Mouse (Mus musculus): ENCODE results near the gene Adam17. TPM values are rescaled to one million over a fixed set of nuclear protein-coding genes. Genes with fewer than 3 reads are reported as not detected.

Gene Adam17
- total RNA-seq, 2 experiments from 2014 or later: 19.3 to 33.8 TPM

- intact Hi-C loops (cut with DNase I): loop anchor here (5.0 kb wide), 1 partner anchor 83 kb away; the partner anchor contains the start of gene Adam17
Observed at GRCm38 (mm10) chr12:21288716-21289395, 84.6 kb downstream of the Adam17 start.

GRCm38 (mm10) chr12:21286712-21287650 is 86.5 kb downstream of the Adam17 start:
- Histone ChIP-seq H3K27ac (peak overlapping the region; percentile 94), H3K4me3 (peak overlapping the region; percentile 94)
- intact Hi-C loops (cut with DNase I): loop anchor here (1.0 to 5.0 kb wide), 2 partner anchors 85 to 176 kb away; partner anchors contain the start of gene Adam17
- TF ChIP-seq CTCF (IDR thresholded peaks at IDR 0.05): no peak
- no peak for DNase-seq

More at GRCm38 (mm10) chr12:21288716-21289395, 84.6 kb downstream of the Adam17 start:
- no peak for TF ChIP-seq CTCF (IDR thresholded peaks at IDR 0.05)
- H3K4me3 ChIP-seq: no peak overlapping the region
- no peak for DNase-seq
- H3K27ac ChIP-seq: no peak overlapping the region

- Histone ChIP-seq H3K4me3 (peak within 1 kb of the TSS; percentile 94), H3K27ac (peak within 1 kb of the TSS; percentile 94)
- intact Hi-C loops (cut with DNase I): loop anchor here (1.0 to 5.0 kb wide), 2 partner anchors 86 to 175 kb away; partner anchors contain the start of gene Adam17
- 0 out of 2 replicates have a peak, but pooled peaks have one; percentile 1 for TF ChIP-seq CTCF (IDR thresholded peaks at IDR 0.05)
- DNase-seq: peak; percentile 100
Observed at GRCm38 (mm10) chr12:21286243-21286622, 87.2 kb downstream of the Adam17 start, which contains the start of gene Itgb1bp1. Itgb1bp1 (minus strand) TSS chr12:21286284.

GRCm38 (mm10) chr12:21285508-21286242 is 87.8 kb downstream of the Adam17 start:
- Histone ChIP-seq H3K27ac (peak overlapping the region; percentile 94), H3K4me3 (peak overlapping the region; percentile 94)
- no peak for TF ChIP-seq CTCF (IDR thresholded peaks at IDR 0.05)
- intact Hi-C loops (cut with DNase I): loop anchor here (1.0 to 5.0 kb wide), 2 partner anchors 87 to 174 kb away; partner anchors contain the start of gene Adam17
- DNase-seq: no peak

GRCm38 (mm10) chr12:21284761-21285441 is 88.5 kb downstream of the Adam17 start, which contains the start of gene Cpsf3:
Cpsf3 (plus strand) TSS chr12:21285391.
- Histone ChIP-seq H3K4me3 (peak within 1 kb of the TSS; percentile 94), H3K27ac (peak within 1 kb of the TSS; percentile 94)
- TF ChIP-seq CTCF (IDR thresholded peaks at IDR 0.05): no peak
- intact Hi-C loops (cut with DNase I): loop anchor here (5.0 kb wide), 1 partner anchor 87 kb away; the partner anchor contains the start of gene Adam17
- no peak for DNase-seq

GRCm38 (mm10) chr12:21277352-21277864 is 96.0 kb downstream of the Adam17 start:
- no peak for TF ChIP-seq CTCF (IDR thresholded peaks at IDR 0.05)
- DNase-seq: no peak

GRCm38 (mm10) chr12:21274446-21274845 is 99.0 kb downstream of the Adam17 start:
- TF ChIP-seq CTCF (IDR thresholded peaks at IDR 0.05): no peak
- DNase-seq: no peak
- Histone ChIP-seq H3K27ac (no peak overlapping the region), H3K4me3 (no peak overlapping the region)
- intact Hi-C loops (cut with DNase I): no loop called here

More at GRCm38 (mm10) chr12:21277352-21277864, 96.0 kb downstream of the Adam17 start:
- Histone ChIP-seq H3K4me3 (no peak overlapping the region), H3K27ac (no peak overlapping the region)
- intact Hi-C loops (cut with DNase I): no loop called here

Other genes with a start within 250 kb of the Adam17 start
- 10 to 100 TPM; 17.3 to 21.0 TPM for gene Cpsf3, start 88.2 kb downstream of the Adam17 start, total RNA-seq (2021)
- gene Itgb1bp1, start 87.3 kb downstream of the Adam17 start, total RNA-seq (2021): 10 to 100 TPM; 39.0 to 42.1 TPM
- gene Iah1, start 57.2 kb downstream of the Adam17 start, total RNA-seq (2021): 1 to 10 TPM; 4.5 to 6.3 TPM
- gene Ywhaq, start 44.0 kb upstream of the Adam17 start, total RNA-seq (2021): 10 to 100 TPM; 20.4 to 28.2 TPM

Measured in gastrocnemius, adult 2 months (tissue).